Mouse (Mus musculus): ENCODE results near the gene Syt13.

GRCm38 (mm10) chr2:92984321-92985108 is 69.6 kb downstream of the Syt13 start:
- TF ChIP-seq CTCF (IDR thresholded peaks at IDR 0.05 in 2 of 3, conservative IDR thresholded peaks at IDR 0.05 in 1 of 3; ENCODE audit: control insufficient read depth in 1 of 3, insufficient read depth in 1 of 3, low read depth in 2 of 3, low read length in 3 of 3, poor library complexity in 1 of 3, severe bottlenecking in 1 of 3) = no peak
- no peak for TF ChIP-seq USF1 (IDR thresholded peaks at IDR 0.05; ENCODE audit: low read depth, low read length)
- TF ChIP-seq ZNF384 (IDR thresholded peaks at IDR 0.05; ENCODE audit: low read depth, low read length) = no peak
- TF ChIP-seq MYC (IDR thresholded peaks at IDR 0.05; ENCODE audit: low read depth, low read length) = no peak
- TF ChIP-seq EP300 (IDR thresholded peaks at IDR 0.05; ENCODE audit: low read depth in 1 of 2, low read length in 2 of 2) = no peak
- TF ChIP-seq NELFE (IDR thresholded peaks at IDR 0.05; ENCODE audit: low read depth, low read length) = no peak
- no peak for TF ChIP-seq POLR2AphosphoS2 (IDR thresholded peaks at IDR 0.05; ENCODE audit: low read length)
- no peak for TF ChIP-seq GABPA (IDR thresholded peaks at IDR 0.05; ENCODE audit: low read depth, low read length)
- TF ChIP-seq RCOR1 (IDR thresholded peaks at IDR 0.05; ENCODE audit: low read depth, low read length) = no peak
- TF ChIP-seq NRF1 (IDR thresholded peaks at IDR 0.05; ENCODE audit: insufficient read depth, low read depth, low read length, poor library complexity, severe bottlenecking) = no peak
- no peak for TF ChIP-seq GATA1 (IDR thresholded peaks at IDR 0.05; ENCODE audit: low read depth, low read length)
- TF ChIP-seq POLR2A (IDR thresholded peaks at IDR 0.05; ENCODE audit: control insufficient read depth in 1 of 2, insufficient read depth in 1 of 2, low read depth in 1 of 2, low read length in 2 of 2, poor library complexity in 1 of 2) = no peak
- no peak for TF ChIP-seq CHD2 (IDR thresholded peaks at IDR 0.05; ENCODE audit: low read length)
